Mouse (Mus musculus) embryonic facial prominence, embryonic 14.5 days (tissue): ENCODE data around the gene Dennd2a. TPM values are rescaled to one million over a fixed set of nuclear protein-coding genes. Genes with fewer than 3 reads are reported as not detected.

ENCODE experiments used
- ATAC-seq: fragments of 200-750 bp; cut with Nextera tagmentation; 2 replicates; pipeline ENCODE4 v1.8.0; 2017; ENCODE audit warnings: low read depth, moderate number of reproducible peaks, moderate TSS enrichment
- DNase-seq: peaks from one replicate; pipeline ENCODE4 v3.0.0-alpha.2; 2015; ENCODE audit warnings: low spot score
- H3K27ac ChIP-seq: fragments of 300-500 bp; sonication (generic); replicated peaks from 2 replicates; pipeline ENCODE4 v1.5.1; 2014; ENCODE audit warnings: low read depth, mild to moderate bottlenecking, low read length, moderate library complexity
- H3K27me3 ChIP-seq: fragments of 300-500 bp; sonication (generic); replicated peaks from 2 replicates; pipeline ENCODE4 v1.6.1; 2014; ENCODE audit warnings: low read length; ENCODE audit not compliant: control insufficient read depth, insufficient read depth
- H3K36me3 ChIP-seq: fragments of 300-500 bp; sonication (generic); 2 replicates; pipeline ENCODE4 v1.6.1; 2014; ENCODE audit warnings: low read length, mixed read lengths; ENCODE audit not compliant: control insufficient read depth, insufficient read depth
- H3K4me1 ChIP-seq: fragments of 300-500 bp; sonication (generic); 2 replicates; pipeline ENCODE4 v1.6.1; 2014; ENCODE audit warnings: antibody characterized with exemption, low read length; ENCODE audit not compliant: control insufficient read depth, insufficient read depth
- H3K4me2 ChIP-seq: fragments of 300-500 bp; sonication (generic); 2 replicates; pipeline ENCODE4 v1.6.1; 2014; ENCODE audit warnings: low read depth, mild to moderate bottlenecking, low read length, moderate library complexity, mixed read lengths
- H3K4me3 ChIP-seq: fragments of 300-500 bp; sonication (generic); 2 replicates; pipeline ENCODE4 v1.5.1; 2014; ENCODE audit warnings: low read depth, mild to moderate bottlenecking, low read length
- H3K9ac ChIP-seq: fragments of 300-500 bp; sonication (generic); 2 replicates; pipeline ENCODE4 v1.6.1; 2014; ENCODE audit warnings: low read depth, mild to moderate bottlenecking, low read length, moderate library complexity, mixed read lengths
- H3K9me3 ChIP-seq: fragments of 300-500 bp; sonication (generic); 2 replicates; pipeline ENCODE4 v1.6.1; 2016; ENCODE audit warnings: low read length; ENCODE audit not compliant: control insufficient read depth
- WGBS: fragments of 180-500 bp; shearing (Covaris S2); extraction: QIAGEN DNeasy Blood & Tissue Kit; methylation state at CpG from one replicate; pipeline ENCODE4 v1.1.7; 2014; 5-methylcytosine and 5-hydroxymethylcytosine counted together
- polyA plus RNA-seq: library from polyadenylated mRNA; unstranded; fragments of >200 nt; fragmentation: Nextera tagmentation; extraction: Ambion mirVana; gene quantifications from 2 replicates; pipeline ENCODE4 v1.2.1, GENCODE M21; 2014

Gene Dennd2a
- polyA plus RNA-seq, 1 experiment from 2014 or later = 24.0 TPM

- no peak overlapping the region for H3K27ac ChIP-seq
- no peak overlapping the region for H3K4me2 ChIP-seq
- H3K4me1 ChIP-seq = no peaks in the 10 kb centered on the region
- DNase-seq (no peak), ATAC-seq (no peak)
- H3K9ac ChIP-seq = no peak overlapping the region
- no peak overlapping the region for H3K4me3 ChIP-seq
- WGBS = 63% methylated on average over 4 of the region's 5 CpGs
- no peaks in the 10 kb centered on the region for H3K27me3 ChIP-seq
- peaks cover 12% of the 10 kb centered on the region; the same call in 1 of the 2 replicates for H3K9me3 ChIP-seq
- peaks cover 54% of the 10 kb centered on the region for H3K36me3 ChIP-seq
Observed at GRCm38 (mm10) chr6:39522425-39522824, 35.2 kb downstream of the Dennd2a start.

- ATAC-seq (peak; percentile 82), DNase-seq (peak; percentile 80)
- H3K4me2 ChIP-seq = peak overlapping the region; percentile 41
Observed at GRCm38 (mm10) chr6:39515739-39516131, 41.9 kb downstream of the Dennd2a start.

GRCm38 (mm10) chr6:39515040-39515738, 42.5 kb downstream of the Dennd2a start:
- 12% methylated on average over 11 of the region's 11 CpGs for WGBS
- peak; percentile 91 for DNase-seq
- H3K4me3 ChIP-seq = peak overlapping the region; percentile 7; the same call in 1 of the 2 replicates

More at GRCm38 (mm10) chr6:39515739-39516131, 41.9 kb downstream of the Dennd2a start:
- H3K9me3 ChIP-seq = peaks cover 12% of the 10 kb centered on the region; the same call in 1 of the 2 replicates
- no peaks in the 10 kb centered on the region for H3K27me3 ChIP-seq
- H3K4me1 ChIP-seq = peaks cover 13% of the 10 kb centered on the region
- H3K9ac ChIP-seq = 0 out of 2 replicates have a peak overlapping the region, but pooled peaks have one; percentile 9
- peaks cover 33% of the 10 kb centered on the region for H3K36me3 ChIP-seq
- peak overlapping the region; percentile 93 for H3K27ac ChIP-seq
- H3K4me3 ChIP-seq = no peak overlapping the region
- WGBS = 12% methylated on average over 6 of the region's 6 CpGs

GRCm38 (mm10) chr6:39503476-39503875, 54.2 kb downstream of the Dennd2a start:
- Histone ChIP-seq H3K36me3 (peaks cover 70% of the 10 kb centered on the region), H3K4me2 (no peak overlapping the region), H3K4me1 (no peaks in the 10 kb centered on the region), H3K27me3 (no peaks in the 10 kb centered on the region), H3K9me3 (no peaks in the 10 kb centered on the region), H3K9ac (no peak overlapping the region), H3K27ac (no peak overlapping the region), H3K4me3 (no peak overlapping the region)
- DNase-seq (no peak), ATAC-seq (no peak)
- WGBS = 50% methylated on average over 7 of the region's 7 CpGs

More at GRCm38 (mm10) chr6:39515040-39515738, 42.5 kb downstream of the Dennd2a start:
- Histone ChIP-seq H3K36me3 (peaks cover 28% of the 10 kb centered on the region), H3K4me1 (peaks cover 13% of the 10 kb centered on the region), H3K9me3 (peaks cover 7% of the 10 kb centered on the region; the same call in 1 of the 2 replicates), H3K27me3 (no peaks in the 10 kb centered on the region), H3K9ac (0 out of 2 replicates have a peak overlapping the region, but pooled peaks have one; percentile 9), H3K27ac (peak overlapping the region; percentile 93), H3K4me2 (peak overlapping the region; percentile 41)
- peak; percentile 88 for ATAC-seq

- Histone ChIP-seq H3K27me3 (no peaks in the 10 kb centered on the region), H3K4me3 (no peak overlapping the region), H3K27ac (no peak overlapping the region), H3K9ac (no peak overlapping the region), H3K4me1 (no peaks in the 10 kb centered on the region), H3K4me2 (no peak overlapping the region), H3K36me3 (peaks cover 71% of the 10 kb centered on the region), H3K9me3 (no peaks in the 10 kb centered on the region)
- DNase-seq (no peak), ATAC-seq (no peak)
- WGBS = 89% methylated on average over 4 of the region's 4 CpGs
Observed at GRCm38 (mm10) chr6:39497165-39497564, 60.5 kb downstream of the Dennd2a start.

- DNase-seq = peak; percentile 80
- H3K4me1 ChIP-seq = no peaks in the 10 kb centered on the region
- H3K36me3 ChIP-seq = peaks cover 88% of the 10 kb centered on the region
- 73% methylated on average over 12 of the region's 12 CpGs for WGBS
- ATAC-seq = peak; percentile 75
- H3K9me3 ChIP-seq = no peaks in the 10 kb centered on the region
- no peak overlapping the region for H3K4me2 ChIP-seq
- H3K27ac ChIP-seq = 0 out of 2 replicates have a peak overlapping the region, but pooled peaks have one; percentile 28
- no peaks in the 10 kb centered on the region for H3K27me3 ChIP-seq
- no peak overlapping the region for H3K4me3 ChIP-seq
- no peak overlapping the region for H3K9ac ChIP-seq
Observed at GRCm38 (mm10) chr6:39493129-39493714, 64.4 kb downstream of the Dennd2a start.

- WGBS = 87% methylated on average over 4 of the region's 4 CpGs
- Histone ChIP-seq H3K4me2 (no peak overlapping the region), H3K4me1 (no peaks in the 10 kb centered on the region), H3K36me3 (peaks cover 91% of the 10 kb centered on the region), H3K27ac (no peak overlapping the region), H3K9me3 (no peaks in the 10 kb centered on the region), H3K27me3 (no peaks in the 10 kb centered on the region), H3K9ac (no peak overlapping the region), H3K4me3 (no peak overlapping the region)
- DNase-seq (no peak), ATAC-seq (no peak)
Observed at GRCm38 (mm10) chr6:39492161-39492560, 65.5 kb downstream of the Dennd2a start.

- Histone ChIP-seq H3K4me2 (no peak overlapping the region), H3K9ac (no peak overlapping the region), H3K4me3 (no peak overlapping the region), H3K27ac (no peak overlapping the region; the same call in 1 of the 2 replicates), H3K36me3 (peaks cover 91% of the 10 kb centered on the region), H3K4me1 (no peaks in the 10 kb centered on the region), H3K27me3 (no peaks in the 10 kb centered on the region), H3K9me3 (no peaks in the 10 kb centered on the region)
- ATAC-seq = no peak
- peak; percentile 11 for DNase-seq
- WGBS = 60% methylated on average over 5 of the region's 5 CpGs
Observed at GRCm38 (mm10) chr6:39491203-39491602, 66.5 kb downstream of the Dennd2a start.
